Mouse (Mus musculus) embryonic stem cell, embryonic (primary cell): ENCODE results near the gene Eif4e2.

Source experiments
- CTCF ChIA-PET, 4 experiments: fragments of 300-600 bp in 2 of 4; fragments of 350-600 bp in 2 of 4; sonication (Branson Sonifier 250); formaldehyde crosslinking; loops; one replicate each; lab custom pipeline; 2022; ENCODE audit warnings: inconsistent platforms in 2 of 4; lab: Charles Lee
- POLR2A ChIA-PET, 4 experiments: fragments of 300-600 bp in 2 of 4; fragments of 350-600 bp in 2 of 4; sonication (Branson Sonifier 250); formaldehyde crosslinking; loops; one replicate each; lab custom pipeline; 2022; ENCODE audit warnings: antibody characterized with exemption in 4 of 4, inconsistent platforms in 1 of 4; lab: Charles Lee

Eif4e2 gene

GRCm38 (mm10) chr1:87213735-87214704 is at the start of gene Eif4e2:
Gene Eif4e2 (plus strand): TSS chr1:87213914.
- POLR2A ChIA-PET: interaction anchor here (1.0 to 27.7 kb wide), 12 partner anchors 8 to 547 kb away, joined by 3 to 723 read pairs (median 6); no protein-coding TSS in a partner anchor

GRCm38 (mm10) chr1:87164164-87164795 is 49.4 kb upstream of the Eif4e2 start:
- CTCF ChIA-PET: interaction anchor here in 2 of 4 experiments (0.6 to 1.1 kb wide), 4 partner anchors 9 to 468 kb away, joined by 3 to 5 read pairs (median 4); no protein-coding TSS in a partner anchor
- POLR2A ChIA-PET: interaction anchor here in 3 of 4 experiments (0.6 to 2.0 kb wide), 3 partner anchors 8 to 493 kb away, joined by 3 to 11 read pairs (median 6); partner anchors contain the start of gene Ecel1 (in 1 of the 3)

More at GRCm38 (mm10) chr1:87213735-87214704, at the start of gene Eif4e2:
- CTCF ChIA-PET: interaction anchor here in 3 of 4 experiments (0.6 to 1.2 kb wide), 4 partner anchors 12 to 207 kb away, joined by 3 to 5 read pairs (median 4); no protein-coding TSS in a partner anchor

GRCm38 (mm10) chr1:87164796-87165184 is 48.9 kb upstream of the Eif4e2 start:
- ChIA-PET POLR2A (interaction anchor here in 2 of 4 experiments (0.7 to 2.0 kb wide), 2 partner anchors 8 to 456 kb away, joined by 3 to 11 read pairs; partner anchors contain the start of gene Ecel1 (in 1 of the 2)), CTCF (interaction anchor here in 2 of 4 experiments (0.6 to 1.5 kb wide), 3 partner anchors 9 to 468 kb away, joined by 3 read pairs; no protein-coding TSS in a partner anchor)

- POLR2A ChIA-PET: interaction anchor here in 2 of 4 experiments (0.8 to 2.6 kb wide), 3 partner anchors 14 to 16 kb away, joined by 3 to 8 read pairs (median 3); partner anchors contain the start of gene Ecel1 (in 2 of the 2)
- CTCF ChIA-PET: interaction anchor here in 3 of 4 experiments (0.6 to 1.7 kb wide), 7 partner anchors 14 to 97 kb away, joined by 3 to 7 read pairs (median 3); no protein-coding TSS in a partner anchor
These were observed 43.3 kb upstream of the Eif4e2 start for GRCm38 (mm10) chr1:87170458-87170857.

- CTCF ChIA-PET: interaction anchor here in 2 of 4 experiments (1.0 to 1.7 kb wide), 3 partner anchors 14 to 16 kb away, joined by 3 to 7 read pairs (median 7); no protein-coding TSS in a partner anchor
- POLR2A ChIA-PET: interaction anchor here in 1 of 4 experiments (0.8 kb wide), 1 partner anchor 15 kb away, joined by 3 read pairs; the partner anchor contains the start of gene Ecel1
These were observed 42.4 kb upstream of the Eif4e2 start for GRCm38 (mm10) chr1:87171312-87171711.

GRCm38 (mm10) chr1:87172316-87172715 is 41.4 kb upstream of the Eif4e2 start:
- ChIA-PET POLR2A (interaction anchor here in 1 of 4 experiments (0.6 kb wide), 1 partner anchor 556 kb away, joined by 4 read pairs; no protein-coding TSS in a partner anchor), CTCF (interaction anchor here in 2 of 4 experiments (0.8 to 1.6 kb wide), 2 partner anchors 15 kb away, joined by 3 to 7 read pairs; no protein-coding TSS in a partner anchor)

GRCm38 (mm10) chr1:87174006-87174955 is 39.4 kb upstream of the Eif4e2 start:
- POLR2A ChIA-PET: interaction anchor here in 2 of 4 experiments (1.1 to 2.2 kb wide), 4 partner anchors 13 to 52 kb away, joined by 4 to 9 read pairs (median 8); no protein-coding TSS in a partner anchor
- CTCF ChIA-PET: interaction anchor here (0.5 to 4.3 kb wide), 12 partner anchors 10 to 324 kb away, joined by 3 to 89 read pairs (median 3); partner anchors contain the start of genes Chrnd (in 1 of the 4) and Ecel1 (in 1 of the 4)

GRCm38 (mm10) chr1:87175852-87176292 is 37.8 kb upstream of the Eif4e2 start:
- ChIA-PET POLR2A (interaction anchor here (0.5 to 2.2 kb wide), 14 partner anchors 9 to 708 kb away, joined by 3 to 26 read pairs (median 4); partner anchors contain the start of gene Chrnd (in 1 of the 4)), CTCF (interaction anchor here (0.5 to 4.3 kb wide), 37 partner anchors 9 to 1521 kb away, joined by 3 to 89 read pairs (median 4); partner anchors contain the start of genes Chrnd (in 1 of the 4) and Ecel1 (in 1 of the 4))

- POLR2A ChIA-PET: no interaction called here
- CTCF ChIA-PET: no interaction called here
These were observed 32.8 kb upstream of the Eif4e2 start for GRCm38 (mm10) chr1:87180896-87181295.

GRCm38 (mm10) chr1:87183013-87183412 is 30.7 kb upstream of the Eif4e2 start, which contains the start of gene Prss56:
Gene Prss56 (plus strand): TSS chr1:87183313.
- CTCF ChIA-PET: no interaction called here
- POLR2A ChIA-PET: no interaction called here

GRCm38 (mm10) chr1:87183998-87184750 is 29.5 kb upstream of the Eif4e2 start:
- POLR2A ChIA-PET: interaction anchor here in 3 of 4 experiments (0.5 to 1.0 kb wide), 12 partner anchors 8 to 768 kb away, joined by 3 to 6 read pairs (median 3); partner anchors contain the start of gene Ecel1 (in 2 of the 3)
- CTCF ChIA-PET: interaction anchor here in 3 of 4 experiments (0.6 to 5.0 kb wide), 26 partner anchors 8 to 794 kb away, joined by 3 to 89 read pairs (median 4); partner anchors contain the start of genes Chrng (in 1 of the 3) and Gigyf2 (in 1 of the 3)

- CTCF ChIA-PET: interaction anchor here (0.5 to 5.0 kb wide), 36 partner anchors 9 to 793 kb away, joined by 3 to 89 read pairs (median 4); partner anchors contain the start of genes Gigyf2 (in 2 of the 4) and Chrng (in 1 of the 4)
- POLR2A ChIA-PET: interaction anchor here in 3 of 4 experiments (0.5 to 2.2 kb wide), 14 partner anchors 9 to 767 kb away, joined by 3 to 13 read pairs (median 3); partner anchors contain the start of gene Ecel1 (in 2 of the 3)
These were observed 29.0 kb upstream of the Eif4e2 start for GRCm38 (mm10) chr1:87184751-87185139.

- POLR2A ChIA-PET: interaction anchor here in 3 of 4 experiments (0.6 to 3.6 kb wide), 17 partner anchors 10 to 1272 kb away, joined by 3 to 26 read pairs (median 5); partner anchors contain the start of genes Ecel1 (in 1 of the 3) and Gigyf2 (in 1 of the 3)
These were observed 28.2 kb upstream of the Eif4e2 start for GRCm38 (mm10) chr1:87185526-87185925.

GRCm38 (mm10) chr1:87186261-87187036 is 27.3 kb upstream of the Eif4e2 start:
- ChIA-PET CTCF (interaction anchor here (0.5 to 5.0 kb wide), 83 partner anchors 9 to 719 kb away, joined by 3 to 89 read pairs (median 4); partner anchors contain the start of genes Chrng (in 2 of the 4), Akp3 (in 1 of the 4), Atg16l1 (in 1 of the 4) and Ecel1 (in 1 of the 4)), POLR2A (interaction anchor here in 3 of 4 experiments (0.6 to 3.6 kb wide), 40 partner anchors 9 to 719 kb away, joined by 3 to 26 read pairs (median 5); partner anchors contain the start of genes Ecel1 (in 2 of the 3) and Gigyf2 (in 2 of the 3))

More at GRCm38 (mm10) chr1:87185526-87185925, 28.2 kb upstream of the Eif4e2 start:
- CTCF ChIA-PET: interaction anchor here (0.5 to 5.0 kb wide), 38 partner anchors 10 to 669 kb away, joined by 3 to 89 read pairs (median 4); partner anchors contain the start of genes Gigyf2 (in 2 of the 4) and Chrng (in 1 of the 4)
